Mouse (Mus musculus): ENCODE measurements around the gene Rnpep. TPM values are rescaled to one million over a fixed set of nuclear protein-coding genes. Genes with fewer than 3 reads are reported as not detected.
A peak's percentile ranks its signal among the peaks of the same experiment; 100 is the strongest.
"Not testable (repeated sequence)": the region's sequence is repeated elsewhere in the genome, so short reads cannot be mapped to it uniquely, and the experiment has no call there.

The Rnpep gene
- polyA plus RNA-seq, 1 experiment from 2014 or later: 99.5 TPM

DNA sequence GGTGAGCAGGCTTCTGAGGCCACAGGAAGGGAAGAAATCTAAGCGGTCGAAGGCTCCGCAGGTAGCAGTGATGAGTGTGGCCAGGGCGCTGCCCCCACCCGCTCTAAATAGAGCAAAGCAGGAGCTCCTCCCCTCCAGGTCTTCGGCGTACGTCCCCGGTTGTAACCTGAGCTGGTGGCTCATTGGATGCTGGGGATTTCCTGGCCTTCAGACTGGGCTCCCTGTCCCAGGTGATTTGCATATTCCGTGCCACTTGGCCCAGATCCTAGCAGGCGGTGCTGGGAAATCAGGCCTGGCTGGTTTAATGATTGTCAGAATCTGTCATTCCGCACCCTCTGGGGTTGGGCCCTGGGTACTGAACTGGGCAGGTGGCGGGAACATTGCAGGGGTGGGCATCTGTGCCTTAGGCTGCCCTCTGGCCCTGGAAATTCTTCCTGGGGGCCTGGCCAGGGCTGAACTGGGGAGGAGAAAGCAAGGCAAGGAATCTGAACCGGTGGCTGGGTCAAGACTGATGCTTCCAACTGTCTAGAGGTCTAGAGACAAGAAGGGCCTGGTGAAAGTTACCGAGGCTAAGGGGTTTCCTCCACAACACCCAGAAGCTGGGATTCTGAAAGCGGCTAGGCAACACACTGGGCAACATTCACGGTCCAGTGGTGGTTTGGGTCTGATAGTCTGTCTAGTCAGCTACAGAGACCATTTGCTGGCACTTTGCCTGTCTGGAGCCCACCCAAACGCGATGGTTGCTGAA is 25.3 kb downstream of the Rnpep start, which contains the start of gene Elf3:
Gene Elf3, minus strand, starts transcription at position 189 of the 748 bp plus-strand sequence.
- H3K9me3 ChIP-seq (replicated peaks): no peaks in the 10 kb centered on the region
- no peaks in the 10 kb centered on the region for H3K27me3 ChIP-seq (replicated peaks)
- WGBS: 8% methylated on average over 19 of the region's 19 CpGs
- no peak within 1 kb of the TSS; the same call in 1 of the 2 replicates for H3K4me3 ChIP-seq (replicated peaks)
- peaks cover 20% of the 10 kb centered on the region for H3K36me3 ChIP-seq
- peak; percentile 38; the same call in 1 of the 2 replicates for ATAC-seq (ENCODE audit: low FRiP score)
- peak within 1 kb of the TSS; percentile 56 for H3K4me2 ChIP-seq
- H3K9ac ChIP-seq (replicated peaks): no peak within 1 kb of the TSS
- H3K27ac ChIP-seq (replicated peaks): peak within 1 kb of the TSS; percentile 33; the same call in 1 of the 2 replicates
- peaks cover 13% of the 10 kb centered on the region for H3K4me1 ChIP-seq

DNA sequence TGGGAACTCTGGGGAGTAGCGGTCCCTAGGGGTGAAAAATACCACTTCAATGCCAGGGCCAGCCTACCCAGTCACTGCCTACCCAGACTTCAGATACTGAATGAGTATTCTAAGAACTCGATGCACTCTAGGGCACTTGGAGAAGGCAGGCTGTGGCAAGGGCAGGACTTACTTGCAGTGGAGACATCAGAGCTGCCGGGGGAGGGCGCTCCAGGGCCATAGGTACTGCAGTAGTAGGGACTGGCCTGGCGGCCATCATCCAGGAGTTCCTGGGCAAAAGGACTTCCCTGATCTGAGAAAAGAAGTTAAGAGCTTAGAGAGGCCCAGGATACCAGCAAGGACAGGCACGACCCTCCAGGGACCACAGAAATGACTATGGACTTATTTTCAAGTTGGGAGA is 27.6 kb downstream of the Rnpep start:
- Histone ChIP-seq H3K4me3 (replicated peaks) (no peak overlapping the region), H3K27ac (replicated peaks) (no peak overlapping the region), H3K9me3 (replicated peaks) (no peaks in the 10 kb centered on the region), H3K4me1 (peaks cover 13% of the 10 kb centered on the region), H3K36me3 (peaks cover under 1% of the 10 kb centered on the region; the same call in 1 of the 2 replicates), H3K4me2 (no peak overlapping the region), H3K9ac (replicated peaks) (no peak overlapping the region), H3K27me3 (replicated peaks) (no peaks in the 10 kb centered on the region)
- WGBS: 79% methylated on average over 6 of the region's 6 CpGs
- no peak for ATAC-seq (ENCODE audit: low FRiP score)

DNA sequence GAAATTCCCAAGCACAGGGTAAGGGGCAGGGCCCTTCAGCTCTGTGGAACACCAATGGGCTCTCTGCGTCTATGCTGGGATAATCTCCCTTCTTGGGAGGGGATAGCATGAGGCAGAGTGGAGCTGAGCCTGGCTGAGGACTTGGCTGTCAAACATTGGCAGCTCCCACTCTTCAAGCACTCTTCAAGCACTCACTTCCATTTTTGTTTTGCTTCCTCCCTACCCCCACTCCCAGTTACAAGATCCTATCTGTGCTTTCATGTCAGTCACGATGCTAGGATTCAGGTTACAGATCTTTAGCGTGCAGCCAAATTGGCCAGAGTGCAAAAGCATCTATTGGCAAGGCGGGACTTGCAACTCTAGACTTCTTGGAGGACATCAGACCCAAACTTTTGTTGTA is 31.0 kb downstream of the Rnpep start:
- no peak for ATAC-seq (ENCODE audit: low FRiP score)
- Histone ChIP-seq H3K4me1 (peaks cover 8% of the 10 kb centered on the region), H3K9me3 (replicated peaks) (no peaks in the 10 kb centered on the region), H3K27ac (replicated peaks) (no peak overlapping the region), H3K4me3 (replicated peaks) (no peak overlapping the region), H3K9ac (replicated peaks) (no peak overlapping the region), H3K27me3 (replicated peaks) (no peaks in the 10 kb centered on the region), H3K36me3 (no peaks in the 10 kb centered on the region), H3K4me2 (no peak overlapping the region)
- 73% methylated on average over 4 of the region's 4 CpGs for WGBS

DNA sequence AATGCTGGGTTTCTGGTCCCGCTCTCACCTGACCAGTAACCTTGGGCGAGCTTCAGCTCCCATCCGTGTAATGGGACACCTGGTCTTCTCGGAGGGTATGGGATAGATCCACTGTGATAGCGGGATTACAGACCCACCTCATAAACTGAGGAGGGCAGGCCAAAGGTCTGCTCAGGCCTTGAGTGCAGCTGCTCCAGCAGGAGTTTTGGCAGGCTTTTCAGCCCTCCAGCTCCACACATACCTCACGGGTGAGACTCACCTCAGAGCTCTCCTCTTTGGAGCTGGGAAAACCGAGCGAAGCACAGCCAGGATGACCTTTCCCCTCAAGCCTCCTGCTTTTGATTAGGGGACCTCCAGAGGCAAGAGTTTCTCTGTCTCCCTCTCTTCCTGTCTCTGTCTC is 32.5 kb downstream of the Rnpep start:
- ATAC-seq (ENCODE audit: low FRiP score): no peak
- Histone ChIP-seq H3K27ac (replicated peaks) (no peak overlapping the region), H3K27me3 (replicated peaks) (no peaks in the 10 kb centered on the region), H3K4me3 (replicated peaks) (no peak overlapping the region), H3K9me3 (replicated peaks) (no peaks in the 10 kb centered on the region), H3K9ac (replicated peaks) (no peak overlapping the region), H3K36me3 (no peaks in the 10 kb centered on the region), H3K4me1 (peaks cover 8% of the 10 kb centered on the region), H3K4me2 (no peak overlapping the region)
- WGBS: 79% methylated on average over 8 of the region's 8 CpGs

DNA sequence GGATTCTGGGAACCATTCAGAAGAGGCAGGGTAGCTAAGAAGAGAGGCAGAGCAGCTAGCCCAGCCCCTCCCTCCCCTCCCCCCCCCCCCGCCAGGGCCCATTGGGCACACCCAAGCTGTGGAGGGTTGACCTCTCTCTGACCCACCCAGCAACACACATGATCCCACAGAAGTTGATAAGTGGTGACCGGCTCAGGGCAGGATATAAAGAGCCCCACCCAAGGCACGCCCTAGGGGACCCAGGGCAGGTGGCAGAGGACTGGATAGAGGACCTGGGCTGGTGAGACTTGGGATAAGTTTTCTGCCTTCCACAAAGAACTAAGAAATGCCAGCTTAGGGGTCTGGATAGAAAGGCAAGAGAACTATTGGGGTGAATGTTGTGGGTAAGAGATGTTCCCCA is 33.2 kb downstream of the Rnpep start:
- Histone ChIP-seq H3K9me3 (replicated peaks) (no peaks in the 10 kb centered on the region), H3K27ac (replicated peaks) (no peak overlapping the region), H3K9ac (replicated peaks) (no peak overlapping the region), H3K4me2 (no peak overlapping the region), H3K36me3 (no peaks in the 10 kb centered on the region), H3K4me1 (peaks cover 8% of the 10 kb centered on the region), H3K4me3 (replicated peaks) (no peak overlapping the region), H3K27me3 (replicated peaks) (no peaks in the 10 kb centered on the region)
- WGBS: 72% methylated on average over 2 of the region's 3 CpGs
- ATAC-seq (ENCODE audit: low FRiP score): no peak

DNA sequence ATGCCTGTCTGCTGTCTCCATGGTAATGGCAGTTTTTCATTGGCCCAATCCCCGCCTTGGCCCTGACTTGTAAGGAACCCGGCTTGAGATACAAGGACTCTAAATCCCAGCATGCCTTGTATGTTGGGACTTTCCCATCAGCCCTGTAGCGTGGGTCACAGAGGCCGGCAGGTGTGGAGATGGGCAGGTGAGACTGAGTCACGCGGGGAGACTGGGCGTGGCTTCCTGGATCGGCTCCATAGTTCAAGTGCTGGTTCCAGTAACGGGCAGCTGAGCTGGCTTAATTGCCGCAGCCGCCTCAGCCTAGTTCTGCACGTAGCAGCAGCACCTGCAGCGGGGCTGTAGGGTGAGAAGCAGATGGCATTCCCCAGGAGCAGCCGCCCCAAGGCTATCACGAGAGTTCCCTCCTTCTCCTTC is 35.4 kb downstream of the Rnpep start:
- peak; percentile 95 for ATAC-seq (ENCODE audit: low FRiP score)
- Histone ChIP-seq H3K4me1 (peaks cover 8% of the 10 kb centered on the region), H3K4me3 (replicated peaks) (peak overlapping the region; percentile 45), H3K36me3 (no peaks in the 10 kb centered on the region), H3K9ac (replicated peaks) (peak overlapping the region; percentile 42), H3K9me3 (replicated peaks) (no peaks in the 10 kb centered on the region), H3K27me3 (replicated peaks) (no peaks in the 10 kb centered on the region), H3K27ac (replicated peaks) (peak overlapping the region; percentile 45), H3K4me2 (peak overlapping the region; percentile 66)
- WGBS: 3% methylated on average over 15 of the region's 15 CpGs

DNA sequence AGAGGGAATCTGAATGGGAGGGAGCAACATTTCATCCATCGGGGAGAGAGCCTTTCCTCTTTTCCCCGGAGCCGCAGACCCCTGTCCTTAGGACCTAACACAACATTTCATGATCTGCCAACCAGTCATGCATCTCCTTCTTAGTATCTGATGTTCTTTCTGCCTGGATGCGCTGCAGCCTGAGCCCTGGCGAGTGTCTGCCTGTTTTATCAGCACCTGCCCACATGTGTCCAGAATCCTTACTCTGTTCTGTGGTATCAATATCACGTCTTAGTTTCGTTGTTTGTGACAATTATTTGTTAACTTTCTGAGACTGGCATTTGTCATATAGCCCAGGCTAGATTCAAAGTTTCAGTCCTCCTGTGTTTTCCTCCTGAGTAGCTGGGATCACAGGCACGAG is 39.9 kb downstream of the Rnpep start:
- no peaks in the 10 kb centered on the region for H3K36me3 ChIP-seq
- no peak overlapping the region for H3K4me3 ChIP-seq (replicated peaks)
- no peaks in the 10 kb centered on the region for H3K9me3 ChIP-seq (replicated peaks)
- 83% methylated on average over 8 of the region's 8 CpGs for WGBS
- no peaks in the 10 kb centered on the region for H3K27me3 ChIP-seq (replicated peaks)
- H3K9ac ChIP-seq (replicated peaks): no peak overlapping the region
- no peak overlapping the region for H3K4me2 ChIP-seq
- no peak overlapping the region for H3K27ac ChIP-seq (replicated peaks)
- peaks cover 8% of the 10 kb centered on the region for H3K4me1 ChIP-seq
- no peak for ATAC-seq (ENCODE audit: low FRiP score)

DNA sequence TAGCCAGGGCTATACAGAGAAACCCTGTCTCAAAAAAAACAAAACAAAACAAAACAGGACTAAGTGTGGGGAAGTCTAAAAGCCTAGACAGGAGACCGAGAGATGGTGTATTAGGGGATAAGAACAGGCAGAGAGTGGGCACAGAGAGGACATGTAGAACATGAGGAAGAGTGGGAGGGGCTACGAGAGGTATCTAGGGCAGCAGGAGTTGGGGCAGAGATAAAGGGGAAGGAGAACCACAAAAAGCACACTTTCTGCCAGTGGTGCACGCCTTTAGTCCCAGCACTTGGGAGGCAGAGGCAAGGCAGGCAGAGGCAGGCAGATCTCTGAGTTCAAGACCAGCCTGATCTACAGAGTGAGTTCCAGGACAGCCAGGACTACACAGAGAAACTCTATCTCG is 43.7 kb downstream of the Rnpep start:
- not testable (repeated sequence) for H3K36me3 ChIP-seq; H3K9ac ChIP-seq (replicated peaks); H3K27ac ChIP-seq (replicated peaks); ATAC-seq (ENCODE audit: low FRiP score); H3K4me1 ChIP-seq; H3K4me3 ChIP-seq (replicated peaks); H3K4me2 ChIP-seq; H3K27me3 ChIP-seq (replicated peaks); H3K9me3 ChIP-seq (replicated peaks)
- 91% methylated on average over 4 of the region's 4 CpGs for WGBS

DNA sequence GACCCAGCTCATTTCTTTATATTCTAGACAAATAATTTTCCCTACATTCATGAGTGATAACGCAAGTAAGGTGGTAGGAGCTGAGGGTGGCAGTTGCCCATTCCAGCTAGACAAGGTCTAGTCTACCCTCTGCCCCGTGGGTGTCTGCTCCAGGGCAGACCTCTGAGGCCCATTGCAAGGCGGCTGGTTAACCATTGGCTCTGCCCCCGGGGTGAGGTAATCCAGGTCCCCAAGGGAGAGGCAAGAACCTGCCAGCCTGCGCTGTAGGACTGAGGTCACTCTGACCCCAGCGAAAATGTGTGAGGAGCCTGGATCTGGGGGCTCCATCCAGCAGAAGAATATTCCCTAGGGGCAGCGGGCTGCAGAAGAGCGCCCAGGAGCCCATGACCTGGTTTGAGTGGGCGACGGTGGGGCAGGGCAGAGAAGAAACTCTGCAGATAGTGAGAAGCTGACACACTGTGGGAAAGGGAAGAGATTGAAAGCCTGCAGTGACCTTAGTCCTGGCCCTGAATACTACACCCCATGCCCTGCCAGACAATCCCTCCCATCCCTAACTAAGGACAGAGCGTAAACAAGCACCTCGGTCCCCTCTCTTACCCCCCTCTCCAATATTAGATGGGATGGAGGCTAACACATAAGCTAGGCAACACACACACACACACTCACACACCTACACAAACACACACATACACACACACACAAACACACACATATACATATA is 46.6 kb downstream of the Rnpep start:
- 74% methylated on average over 12 of the region's 12 CpGs for WGBS

DNA sequence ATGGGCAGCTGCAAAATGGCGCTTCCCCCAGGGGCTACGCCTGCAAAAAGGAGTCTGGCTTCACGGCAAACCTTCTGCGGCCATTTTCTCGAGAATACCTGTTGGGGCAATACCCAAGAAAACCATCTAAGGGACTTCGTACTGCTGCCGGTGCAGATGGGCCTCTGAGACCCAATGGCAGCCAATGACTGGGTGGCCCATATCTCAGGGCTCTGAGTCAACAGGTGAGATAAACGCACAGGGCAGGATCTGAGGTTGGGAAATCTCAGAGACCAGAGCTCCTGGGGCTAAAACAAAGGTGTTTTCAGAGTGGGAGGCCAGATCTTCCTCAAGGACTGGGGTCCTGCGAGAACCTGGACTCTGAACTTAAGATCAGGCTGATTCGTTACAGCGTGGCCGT is 49.1 kb downstream of the Rnpep start:
- no peak overlapping the region for H3K4me3 ChIP-seq (replicated peaks)
- no peaks in the 10 kb centered on the region for H3K27me3 ChIP-seq (replicated peaks)
- no peaks in the 10 kb centered on the region for H3K9me3 ChIP-seq (replicated peaks)
- ATAC-seq (ENCODE audit: low FRiP score): no peak
- no peaks in the 10 kb centered on the region for H3K36me3 ChIP-seq
- no peaks in the 10 kb centered on the region for H3K4me1 ChIP-seq
- 93% methylated on average over 12 of the region's 12 CpGs for WGBS
- H3K27ac ChIP-seq (replicated peaks): no peak overlapping the region
- H3K4me2 ChIP-seq: no peak overlapping the region
- H3K9ac ChIP-seq (replicated peaks): no peak overlapping the region

More for the DNA sequence above, 46.6 kb downstream of the Rnpep start:
- H3K4me3 ChIP-seq (replicated peaks): no peak overlapping the region
- H3K27ac ChIP-seq (replicated peaks): no peak overlapping the region
- no peak for ATAC-seq (ENCODE audit: low FRiP score)
- no peaks in the 10 kb centered on the region for H3K4me1 ChIP-seq
- H3K9me3 ChIP-seq (replicated peaks): no peaks in the 10 kb centered on the region
- H3K4me2 ChIP-seq: no peak overlapping the region
- H3K27me3 ChIP-seq (replicated peaks): no peaks in the 10 kb centered on the region
- no peak overlapping the region for H3K9ac ChIP-seq (replicated peaks)
- no peaks in the 10 kb centered on the region for H3K36me3 ChIP-seq

DNA sequence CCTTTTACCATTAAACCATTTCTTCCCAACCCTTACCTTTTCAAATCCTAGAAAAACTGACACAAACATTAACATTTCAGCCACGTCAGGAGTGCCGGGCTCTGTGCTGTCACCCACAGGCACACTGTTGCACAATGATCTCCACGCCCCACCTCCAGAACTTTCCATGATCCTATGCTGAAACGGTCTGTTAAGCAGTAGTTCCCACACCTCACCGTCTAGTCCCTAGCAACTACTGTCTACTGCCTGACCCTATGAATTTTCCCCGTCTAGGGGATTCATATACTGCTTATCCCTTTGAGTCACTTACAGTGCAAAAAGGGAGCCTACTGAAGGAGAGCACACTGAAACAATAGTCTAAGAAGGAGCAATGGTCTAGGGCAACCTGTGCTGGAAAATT is 49.9 kb downstream of the Rnpep start:
- Histone ChIP-seq H3K9ac (replicated peaks) (no peak overlapping the region), H3K9me3 (replicated peaks) (no peaks in the 10 kb centered on the region), H3K4me1 (no peaks in the 10 kb centered on the region), H3K4me3 (replicated peaks) (no peak overlapping the region), H3K36me3 (no peaks in the 10 kb centered on the region), H3K4me2 (no peak overlapping the region), H3K27ac (replicated peaks) (no peak overlapping the region), H3K27me3 (replicated peaks) (no peaks in the 10 kb centered on the region)
- WGBS: 93% methylated on average over 6 of the region's 6 CpGs
- no peak for ATAC-seq (ENCODE audit: low FRiP score)

DNA sequence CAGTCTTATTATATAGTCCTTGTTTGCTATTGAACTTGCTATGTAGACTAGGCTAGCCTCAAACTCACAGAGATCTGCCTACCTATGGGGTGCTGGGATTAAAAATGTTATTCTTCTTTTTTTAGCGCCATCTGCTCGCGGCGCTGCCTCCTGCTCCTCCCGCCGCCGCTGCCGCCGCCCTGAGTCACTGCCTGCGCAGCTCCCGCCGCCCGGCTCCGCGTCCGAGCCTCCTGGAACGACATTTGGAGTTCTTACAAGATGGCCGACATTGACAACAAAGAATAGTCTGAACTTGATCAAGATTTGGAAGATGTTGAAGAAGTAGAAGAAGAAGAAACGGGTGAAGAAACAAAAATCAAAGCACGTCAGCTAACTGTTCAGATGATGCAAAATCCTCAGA is 52.0 kb downstream of the Rnpep start:
- H3K36me3 ChIP-seq; H3K4me2 ChIP-seq; H3K27me3 ChIP-seq (replicated peaks); H3K27ac ChIP-seq (replicated peaks); ATAC-seq (ENCODE audit: low FRiP score); H3K9ac ChIP-seq (replicated peaks); H3K4me3 ChIP-seq (replicated peaks); H3K9me3 ChIP-seq (replicated peaks); H3K4me1 ChIP-seq: not testable (repeated sequence)
- 87% methylated on average over 20 of the region's 20 CpGs for WGBS
